Mouse (Mus musculus): ENCODE results near the gene Hs2st1. TPM values are rescaled to one million over a fixed set of nuclear protein-coding genes. Genes with fewer than 3 reads are reported as not detected.
A peak's percentile ranks its signal among the peaks of the same experiment; 100 is the strongest.

Gene Hs2st1
- polyA plus RNA-seq, 1 experiment from 2014 or later, result 7.3 TPM

DNA sequence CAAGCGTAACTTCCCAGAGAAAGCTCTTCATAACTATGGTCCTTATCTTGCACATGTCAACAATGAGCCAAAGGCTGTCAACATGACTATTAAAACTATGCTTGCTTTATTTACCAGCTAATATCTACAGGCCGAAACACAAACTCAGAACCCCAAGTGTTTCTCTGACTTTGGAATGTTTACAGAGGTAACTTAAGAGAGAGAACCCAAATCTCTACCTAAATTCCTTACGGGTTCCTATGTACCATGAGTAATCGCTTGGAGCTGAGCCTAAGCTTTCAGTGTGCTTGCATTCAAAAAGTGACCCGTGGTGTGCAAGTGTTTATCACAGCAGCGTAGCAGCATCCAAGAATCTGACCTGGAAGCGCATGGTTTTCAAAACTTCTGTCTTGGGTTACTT lies 4.8 kb downstream of the Hs2st1 start:
- no peak for ATAC-seq (replicated peaks; ENCODE audit: insufficient number of reproducible peaks, low FRiP score, low TSS enrichment)

DNA sequence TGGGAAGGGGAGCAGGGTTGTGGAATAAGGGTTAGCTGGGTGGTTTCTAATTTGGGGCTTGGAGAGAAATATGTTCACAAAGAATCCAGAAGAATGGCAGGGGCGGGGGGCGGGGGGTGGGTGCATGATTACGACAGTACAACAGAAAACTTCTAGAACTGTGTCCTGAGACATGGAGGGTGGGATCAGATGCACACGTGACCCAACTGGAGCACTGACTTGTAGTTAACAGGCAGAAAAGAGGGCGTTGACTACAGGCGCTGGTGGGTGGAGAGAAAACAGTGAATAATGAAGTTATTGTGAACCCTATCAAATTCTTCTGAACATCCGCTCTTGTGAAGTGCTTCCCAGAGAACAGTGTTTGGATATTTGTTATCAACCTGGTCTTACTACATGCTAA lies 6.1 kb downstream of the Hs2st1 start:
- Histone ChIP-seq H3K4me3 (ENCODE audit: low read depth, low read length) (no peak overlapping the region), H3K27me3 (ENCODE audit: control insufficient read depth, insufficient read depth, low read length) (no peaks in the 10 kb centered on the region), H3K9me3 (replicated peaks; ENCODE audit: control insufficient read depth, low read length) (no peaks in the 10 kb centered on the region), H3K4me2 (no peak overlapping the region), H3K9ac (ENCODE audit: low read depth, low read length) (no peak overlapping the region), H3K27ac (ENCODE audit: low read depth, low read length) (no peak overlapping the region), H3K4me1 (ENCODE audit: control insufficient read depth, insufficient read depth, low read length) (peaks cover 4% of the 10 kb centered on the region; the same call in 1 of the 2 replicates), H3K36me3 (ENCODE audit: control insufficient read depth, insufficient read depth, low read length) (no peaks in the 10 kb centered on the region)
- whole genome bisulfite sequencing (ENCODE audit: insufficient replicate concordance), result 80% methylated on average over 7 of the region's 7 CpGs
- no peak for ATAC-seq (replicated peaks; ENCODE audit: insufficient number of reproducible peaks, low FRiP score, low TSS enrichment)

More for the DNA sequence above, 4.8 kb downstream of the Hs2st1 start:
- Histone ChIP-seq H3K4me3 (ENCODE audit: low read depth, low read length) (no peak overlapping the region), H3K36me3 (ENCODE audit: control insufficient read depth, insufficient read depth, low read length) (no peaks in the 10 kb centered on the region), H3K4me1 (ENCODE audit: control insufficient read depth, insufficient read depth, low read length) (peaks cover 6% of the 10 kb centered on the region; the same call in 1 of the 2 replicates), H3K9ac (ENCODE audit: low read depth, low read length) (no peak overlapping the region), H3K9me3 (replicated peaks; ENCODE audit: control insufficient read depth, low read length) (no peaks in the 10 kb centered on the region), H3K27me3 (ENCODE audit: control insufficient read depth, insufficient read depth, low read length) (no peaks in the 10 kb centered on the region), H3K4me2 (no peak overlapping the region), H3K27ac (ENCODE audit: low read depth, low read length) (no peak overlapping the region)
- 80% methylated on average over 7 of the region's 7 CpGs for WGBS (ENCODE audit: insufficient replicate concordance)

DNA sequence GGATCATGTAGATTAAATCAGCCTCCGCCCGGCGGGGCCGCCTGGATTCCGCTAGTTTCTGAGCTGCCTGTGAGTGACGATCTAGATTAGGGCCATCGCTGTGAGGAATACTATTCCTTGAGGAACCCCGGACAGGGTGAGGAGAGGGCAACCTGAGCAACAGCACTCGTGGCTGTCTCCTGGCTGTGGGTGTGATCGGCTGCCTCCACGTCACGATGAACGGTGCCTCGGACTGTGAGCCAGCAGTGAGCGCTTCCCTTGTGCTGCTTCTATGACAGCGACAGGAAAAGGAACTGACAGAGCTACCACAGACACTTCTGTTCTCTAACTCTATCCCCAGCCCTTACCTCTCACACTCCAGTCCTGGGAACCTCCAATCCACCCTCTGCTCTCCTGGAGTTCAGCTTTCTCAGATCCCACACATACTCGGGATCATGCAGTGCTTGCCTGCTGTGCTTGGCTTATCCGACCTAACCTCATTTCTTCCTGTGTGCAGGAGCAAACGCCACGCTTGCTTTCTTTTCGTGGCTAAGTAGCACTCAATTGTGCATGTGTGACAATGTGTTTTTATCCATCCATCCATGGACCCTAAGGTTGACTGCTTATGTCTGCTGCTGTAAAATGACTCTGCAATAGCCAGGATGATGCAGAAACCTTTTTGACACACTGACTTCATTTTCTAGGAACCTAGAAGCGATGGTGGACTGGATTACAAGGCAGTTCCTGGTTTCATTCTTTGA lies 8.3 kb downstream of the Hs2st1 start:
- H3K36me3 ChIP-seq (ENCODE audit: control insufficient read depth, insufficient read depth, low read length), result no peaks in the 10 kb centered on the region
- 0 out of 2 replicates have a peak overlapping the region, but pooled peaks have one; percentile 1 for H3K4me3 ChIP-seq (ENCODE audit: low read depth, low read length)
- no peaks in the 10 kb centered on the region for H3K27me3 ChIP-seq (ENCODE audit: control insufficient read depth, insufficient read depth, low read length)
- H3K27ac ChIP-seq (ENCODE audit: low read depth, low read length), result no peak overlapping the region
- ATAC-seq (replicated peaks; ENCODE audit: insufficient number of reproducible peaks, low FRiP score, low TSS enrichment), result no peak; the same call in 1 of the 2 replicates
- peak overlapping the region; percentile 58 for H3K4me2 ChIP-seq
- no peak overlapping the region for H3K9ac ChIP-seq (ENCODE audit: low read depth, low read length)
- WGBS (ENCODE audit: insufficient replicate concordance), result 44% methylated on average over 22 of the region's 22 CpGs
- H3K4me1 ChIP-seq (ENCODE audit: control insufficient read depth, insufficient read depth, low read length), result peaks cover 10% of the 10 kb centered on the region; the same call in 1 of the 2 replicates
- no peaks in the 10 kb centered on the region for H3K9me3 ChIP-seq (replicated peaks; ENCODE audit: control insufficient read depth, low read length)

DNA sequence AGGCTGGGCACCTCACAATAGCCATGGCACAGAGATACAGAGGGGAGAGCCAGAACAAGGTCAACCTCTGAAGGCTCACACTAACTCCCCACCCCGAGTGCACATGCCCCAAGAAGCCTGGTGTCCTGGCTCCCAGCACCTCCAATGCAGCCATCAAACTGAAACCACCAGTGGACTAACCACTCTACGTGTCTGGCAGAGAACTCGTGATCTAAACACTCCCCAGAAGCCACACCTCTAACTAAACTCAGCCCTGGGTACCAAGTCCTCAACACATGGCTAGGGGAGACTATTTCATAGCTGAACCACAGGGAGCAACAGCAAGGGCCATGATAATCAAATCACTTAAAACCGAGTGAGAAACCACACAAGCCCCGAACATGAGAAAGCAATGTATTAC lies 11.7 kb downstream of the Hs2st1 start:
- H3K4me1 ChIP-seq (ENCODE audit: control insufficient read depth, insufficient read depth, low read length), result peaks cover 10% of the 10 kb centered on the region; the same call in 1 of the 2 replicates
- no peak for ATAC-seq (replicated peaks; ENCODE audit: insufficient number of reproducible peaks, low FRiP score, low TSS enrichment)
- no peak overlapping the region for H3K4me3 ChIP-seq (ENCODE audit: low read depth, low read length)

DNA sequence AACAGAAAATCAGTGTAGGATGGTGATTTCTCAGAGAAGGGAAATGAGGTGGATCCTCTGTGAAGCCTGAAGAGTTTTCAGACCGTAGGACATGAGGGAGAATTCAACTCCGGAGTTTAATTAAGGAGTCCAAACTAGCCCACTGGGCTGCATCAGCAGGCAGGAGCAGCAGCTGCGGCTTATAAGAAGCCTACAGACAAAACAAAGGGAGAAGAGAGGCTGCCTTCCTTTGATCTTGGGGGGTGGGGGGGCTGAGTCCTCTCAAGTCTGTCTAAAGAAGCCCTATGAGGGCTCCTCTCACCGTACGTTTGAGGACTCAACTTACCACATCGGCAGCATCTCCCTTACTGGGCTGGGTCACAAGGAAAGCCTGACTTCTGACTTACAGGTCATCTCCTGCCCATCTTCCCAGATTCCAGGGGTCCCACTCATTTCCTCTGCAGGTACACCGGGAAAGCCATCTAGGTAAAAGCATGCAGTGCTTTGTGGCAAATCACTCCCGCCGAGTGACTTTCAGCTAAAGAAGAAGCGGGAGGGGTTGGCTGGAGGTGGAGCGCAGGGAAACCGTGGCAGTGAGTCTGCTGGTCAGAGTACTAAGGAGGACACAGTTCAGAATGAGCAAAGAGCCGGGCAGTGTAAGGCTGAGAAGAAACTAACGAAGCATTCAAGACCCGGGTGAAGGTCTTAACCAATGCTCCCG lies 13.2 kb downstream of the Hs2st1 start:
- Histone ChIP-seq H3K36me3 (ENCODE audit: control insufficient read depth, insufficient read depth, low read length) (no peaks in the 10 kb centered on the region), H3K4me2 (peak overlapping the region; percentile 65), H3K9ac (ENCODE audit: low read depth, low read length) (peak overlapping the region; percentile 63), H3K27ac (ENCODE audit: low read depth, low read length) (no peak overlapping the region), H3K4me3 (ENCODE audit: low read depth, low read length) (peak overlapping the region; percentile 22), H3K9me3 (replicated peaks; ENCODE audit: control insufficient read depth, low read length) (no peaks in the 10 kb centered on the region), H3K27me3 (ENCODE audit: control insufficient read depth, insufficient read depth, low read length) (no peaks in the 10 kb centered on the region), H3K4me1 (ENCODE audit: control insufficient read depth, insufficient read depth, low read length) (peaks cover 9% of the 10 kb centered on the region; the same call in 1 of the 2 replicates)
- ATAC-seq (replicated peaks; ENCODE audit: insufficient number of reproducible peaks, low FRiP score, low TSS enrichment), result no peak
- WGBS (ENCODE audit: insufficient replicate concordance), result 10% methylated on average over 16 of the region's 16 CpGs

More for the DNA sequence above, 11.7 kb downstream of the Hs2st1 start:
- H3K9ac ChIP-seq (ENCODE audit: low read depth, low read length), result no peak overlapping the region
- H3K27me3 ChIP-seq (ENCODE audit: control insufficient read depth, insufficient read depth, low read length), result no peaks in the 10 kb centered on the region
- WGBS (ENCODE audit: insufficient replicate concordance), result 59% methylated on average over 5 of the region's 5 CpGs
- no peak overlapping the region for H3K27ac ChIP-seq (ENCODE audit: low read depth, low read length)
- no peak overlapping the region for H3K4me2 ChIP-seq
- H3K9me3 ChIP-seq (replicated peaks; ENCODE audit: control insufficient read depth, low read length), result no peaks in the 10 kb centered on the region
- H3K36me3 ChIP-seq (ENCODE audit: control insufficient read depth, insufficient read depth, low read length), result no peaks in the 10 kb centered on the region

DNA sequence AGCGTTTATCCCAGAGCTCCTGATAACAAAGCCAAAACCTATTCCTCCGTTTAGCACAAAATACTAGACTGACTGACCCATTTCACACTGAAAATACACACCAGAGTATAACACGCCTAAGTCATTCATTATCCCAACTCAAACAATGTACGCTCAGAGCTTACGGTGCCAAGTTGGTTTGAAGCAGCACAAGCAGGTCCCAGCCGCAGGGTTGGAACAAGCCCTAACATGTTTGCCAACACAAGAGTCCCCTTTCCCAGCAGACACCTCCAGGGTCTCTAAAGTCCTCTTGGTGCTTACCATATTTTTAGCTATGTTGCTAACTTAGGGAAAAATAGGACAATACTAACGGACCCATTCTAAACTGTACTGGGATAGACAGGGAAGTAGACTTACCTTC lies 14.8 kb downstream of the Hs2st1 start:
- Histone ChIP-seq H3K27ac (ENCODE audit: low read depth, low read length) (no peak overlapping the region), H3K4me1 (ENCODE audit: control insufficient read depth, insufficient read depth, low read length) (0 out of 2 replicates have a peak, but pooled peaks cover 6% of the 10 kb centered on the region), H3K4me3 (ENCODE audit: low read depth, low read length) (no peak overlapping the region), H3K9ac (ENCODE audit: low read depth, low read length) (no peak overlapping the region), H3K36me3 (ENCODE audit: control insufficient read depth, insufficient read depth, low read length) (no peaks in the 10 kb centered on the region), H3K27me3 (ENCODE audit: control insufficient read depth, insufficient read depth, low read length) (no peaks in the 10 kb centered on the region), H3K9me3 (replicated peaks; ENCODE audit: control insufficient read depth, low read length) (no peaks in the 10 kb centered on the region), H3K4me2 (no peak overlapping the region)
- ATAC-seq (replicated peaks; ENCODE audit: insufficient number of reproducible peaks, low FRiP score, low TSS enrichment), result no peak
- 89% methylated on average over 7 of the region's 7 CpGs for WGBS (ENCODE audit: insufficient replicate concordance)

DNA sequence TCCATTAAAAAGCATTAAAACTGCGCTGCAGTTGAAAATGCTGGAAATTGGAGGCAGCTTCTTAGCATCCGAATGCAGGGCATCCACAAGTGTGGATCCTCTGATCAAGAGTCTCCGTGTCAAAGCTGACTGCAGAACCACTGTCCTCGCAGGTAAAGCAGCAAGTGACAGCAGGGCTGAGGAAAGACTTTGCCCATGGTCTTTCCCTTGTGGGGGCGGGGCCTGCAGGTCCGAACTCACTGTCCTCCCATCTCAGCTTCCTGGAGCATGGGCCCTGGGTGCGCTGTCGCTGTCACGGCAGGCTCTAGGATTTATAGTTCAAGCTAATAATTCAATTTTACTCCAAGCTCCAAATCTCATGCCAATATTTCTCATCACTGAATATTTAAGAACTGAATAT lies 15.5 kb downstream of the Hs2st1 start:
- Histone ChIP-seq H3K9me3 (replicated peaks; ENCODE audit: control insufficient read depth, low read length) (no peaks in the 10 kb centered on the region), H3K4me3 (ENCODE audit: low read depth, low read length) (no peak overlapping the region), H3K36me3 (ENCODE audit: control insufficient read depth, insufficient read depth, low read length) (no peaks in the 10 kb centered on the region), H3K4me1 (ENCODE audit: control insufficient read depth, insufficient read depth, low read length) (0 out of 2 replicates have a peak, but pooled peaks cover 6% of the 10 kb centered on the region), H3K27me3 (ENCODE audit: control insufficient read depth, insufficient read depth, low read length) (no peaks in the 10 kb centered on the region), H3K4me2 (no peak overlapping the region), H3K27ac (ENCODE audit: low read depth, low read length) (no peak overlapping the region), H3K9ac (ENCODE audit: low read depth, low read length) (no peak overlapping the region)
- no peak for ATAC-seq (replicated peaks; ENCODE audit: insufficient number of reproducible peaks, low FRiP score, low TSS enrichment)
- 72% methylated on average over 9 of the region's 9 CpGs for WGBS (ENCODE audit: insufficient replicate concordance)

DNA sequence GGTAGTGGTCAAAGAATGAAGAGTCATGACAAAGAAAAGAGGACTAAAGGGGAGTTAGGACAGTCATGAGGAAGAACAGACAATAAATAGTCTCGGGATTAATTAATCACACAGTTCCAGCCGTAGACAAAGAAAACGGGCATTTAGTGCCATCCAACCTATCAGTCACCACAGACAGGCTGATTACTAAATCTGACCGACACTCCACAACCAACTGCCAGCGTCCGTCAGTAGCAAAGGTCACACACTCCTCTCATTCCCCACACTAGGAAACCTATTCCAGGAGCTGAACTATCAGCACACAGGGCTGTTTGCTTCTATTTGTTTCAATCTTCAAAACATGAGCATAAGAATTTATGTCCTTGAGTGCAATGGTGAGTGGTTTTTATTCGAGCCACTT lies 16.0 kb downstream of the Hs2st1 start:
- H3K4me3 ChIP-seq (ENCODE audit: low read depth, low read length), result no peak overlapping the region
- 0 out of 2 replicates have a peak, but pooled peaks cover 6% of the 10 kb centered on the region for H3K4me1 ChIP-seq (ENCODE audit: control insufficient read depth, insufficient read depth, low read length)
- H3K27me3 ChIP-seq (ENCODE audit: control insufficient read depth, insufficient read depth, low read length), result no peaks in the 10 kb centered on the region
- no peak overlapping the region for H3K9ac ChIP-seq (ENCODE audit: low read depth, low read length)
- H3K36me3 ChIP-seq (ENCODE audit: control insufficient read depth, insufficient read depth, low read length), result no peaks in the 10 kb centered on the region
- ATAC-seq (replicated peaks; ENCODE audit: insufficient number of reproducible peaks, low FRiP score, low TSS enrichment), result no peak
- 49% methylated on average over 7 of the region's 7 CpGs for WGBS (ENCODE audit: insufficient replicate concordance)
- H3K27ac ChIP-seq (ENCODE audit: low read depth, low read length), result no peak overlapping the region
- no peak overlapping the region for H3K4me2 ChIP-seq
- no peaks in the 10 kb centered on the region for H3K9me3 ChIP-seq (replicated peaks; ENCODE audit: control insufficient read depth, low read length)

Measured in heart, embryonic 11.5 days (tissue).